Mouse (Mus musculus) embryo, embryonic 9.5 days (tissue): Measurements from ENCODE around the gene Vmn1r107.
"Not testable (repeated sequence)": the region's sequence is repeated elsewhere in the genome, so short reads cannot be mapped to it uniquely, and the experiment has no call there.

Experiments
- DNase-seq: peaks from one replicate; pipeline ENCODE4 v3.0.0-alpha.2; 2017; ENCODE audit errors: extremely low spot score

Gene Vmn1r107

DNA sequence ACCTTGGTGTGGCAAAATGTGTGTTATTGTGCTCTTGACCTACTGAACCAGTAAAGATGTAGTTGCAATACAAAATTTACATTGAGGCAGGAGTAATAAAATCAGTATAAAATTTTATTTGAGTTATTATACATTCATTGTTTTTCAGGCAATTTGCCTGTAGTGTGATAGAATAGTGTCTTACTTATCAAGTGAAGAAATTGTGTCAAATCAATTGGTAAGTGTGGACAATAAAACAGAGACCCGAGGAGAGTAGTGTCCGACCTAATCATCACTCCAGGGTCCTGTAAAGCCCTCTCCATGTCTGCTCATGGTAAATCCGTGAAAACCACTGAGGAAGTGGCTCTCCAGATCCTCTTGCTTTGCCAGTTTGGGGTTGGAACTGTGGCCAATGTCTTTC is at the start of gene Vmn1r107:
Gene Vmn1r107, plus strand, starts transcription at position 301 of the 400 bp plus-strand sequence.
- not testable (repeated sequence) for DNase-seq

GRCm38 (mm10) chr7:20703116-20703515 is 34.4 kb downstream of the Vmn1r107 start, which contains the start of gene Vmn1r111:
Vmn1r111 (minus strand) TSS chr7:20703216.
- not testable (repeated sequence) for DNase-seq
